Mouse (Mus musculus): ENCODE measurements around the gene Dtd1.
A peak's percentile ranks its signal among the peaks of the same experiment; 100 is the strongest.

The Dtd1 gene

DNA sequence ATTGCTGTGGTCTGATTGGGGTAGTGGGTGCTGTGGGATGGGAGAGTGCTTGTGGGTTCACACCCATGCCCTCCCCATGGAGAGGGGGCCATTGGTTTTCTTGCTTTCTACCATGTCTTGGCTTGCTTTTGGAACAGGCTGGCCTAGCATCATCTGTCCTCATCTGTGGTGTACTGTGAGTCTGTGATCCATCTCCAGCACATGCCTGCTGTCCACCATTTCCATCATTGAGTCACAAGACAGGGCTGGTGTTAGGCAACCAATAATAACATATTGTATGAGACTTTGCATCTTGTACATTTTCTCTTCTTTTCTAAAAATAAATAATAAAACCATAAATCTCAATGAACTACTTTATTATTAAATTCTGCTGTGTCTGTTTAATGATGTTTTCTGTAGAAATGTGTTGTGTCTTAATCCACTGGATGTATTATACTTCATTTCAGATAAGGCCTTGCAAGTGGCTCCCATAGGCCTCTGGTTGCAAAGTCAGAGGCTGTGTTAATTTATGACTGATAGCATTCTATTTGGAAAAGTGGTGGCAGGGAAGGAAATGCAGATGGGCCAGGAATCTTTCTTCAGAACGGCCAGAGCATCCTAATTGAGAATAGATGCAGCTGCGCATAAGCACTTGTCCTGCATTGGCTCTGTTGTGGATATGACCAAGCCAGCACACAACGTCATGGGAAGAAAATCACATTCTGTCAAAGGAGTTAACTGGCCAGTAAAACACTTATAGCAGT is 168.8 kb downstream of the Dtd1 start:
- DNase-seq (ENCODE audit: low spot score) = no peak

DNA sequence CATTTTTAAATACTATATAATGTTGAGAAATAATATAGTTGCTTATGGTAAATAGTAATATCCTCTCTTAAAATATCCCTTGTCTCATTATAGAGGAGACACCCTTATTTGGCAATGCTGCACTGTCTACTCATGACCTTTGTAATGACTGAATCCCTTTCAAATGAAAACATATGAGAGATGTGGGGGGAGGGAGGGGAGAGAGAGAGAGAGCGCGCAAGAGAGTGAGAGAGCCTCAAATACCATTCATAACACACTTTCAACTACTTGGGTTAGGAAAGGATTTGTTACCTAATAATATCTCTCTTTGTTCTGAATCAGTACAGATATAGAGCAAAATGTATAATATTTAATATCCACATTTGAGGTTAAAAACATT is 169.4 kb downstream of the Dtd1 start:
- peak; percentile 18 for DNase-seq (ENCODE audit: low spot score)

DNA sequence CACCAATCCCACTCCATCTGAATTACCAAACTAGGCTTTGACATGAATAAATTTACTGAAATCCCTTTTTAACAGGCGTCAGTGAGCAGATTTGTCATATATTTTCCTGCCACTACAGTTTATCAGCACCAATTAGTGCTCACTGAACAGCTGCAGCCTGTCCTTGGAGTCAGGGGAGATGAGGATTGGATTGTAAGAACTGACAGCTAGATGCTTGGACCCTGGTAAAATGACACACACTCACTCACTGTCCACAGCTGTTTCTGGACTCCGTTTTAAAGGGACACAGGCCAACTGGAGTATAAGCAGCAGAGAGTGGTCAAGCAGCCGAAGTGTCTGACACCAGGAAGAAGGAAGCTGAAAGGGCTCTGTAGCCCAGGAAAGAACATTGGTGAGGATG is 169.9 kb downstream of the Dtd1 start:
- peak; percentile 25 for DNase-seq (ENCODE audit: low spot score)

DNA sequence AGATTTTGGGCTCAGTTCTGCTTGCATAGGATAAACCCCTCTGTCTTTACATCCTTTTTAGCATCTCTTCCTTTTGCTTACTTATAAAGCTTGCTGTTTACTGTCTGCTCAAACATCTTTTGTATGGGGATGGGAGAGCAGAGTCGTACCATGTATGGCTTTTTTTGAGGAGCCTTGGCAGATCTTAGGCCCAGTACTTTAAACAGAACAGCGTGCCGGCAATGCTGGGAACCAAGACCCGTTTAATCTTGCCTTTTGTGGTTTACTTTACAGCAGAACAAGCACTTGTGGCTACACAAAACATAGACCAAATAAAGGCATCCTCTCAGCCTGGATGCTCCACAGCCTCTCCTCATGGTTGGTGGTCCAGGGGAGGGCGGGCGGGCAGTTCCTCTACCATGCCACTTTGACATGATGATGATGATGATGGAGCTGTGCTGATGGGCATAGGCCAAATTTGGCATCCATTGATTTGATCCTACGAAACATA is 170.8 kb downstream of the Dtd1 start:
- DNase-seq (ENCODE audit: low spot score) = no peak

DNA sequence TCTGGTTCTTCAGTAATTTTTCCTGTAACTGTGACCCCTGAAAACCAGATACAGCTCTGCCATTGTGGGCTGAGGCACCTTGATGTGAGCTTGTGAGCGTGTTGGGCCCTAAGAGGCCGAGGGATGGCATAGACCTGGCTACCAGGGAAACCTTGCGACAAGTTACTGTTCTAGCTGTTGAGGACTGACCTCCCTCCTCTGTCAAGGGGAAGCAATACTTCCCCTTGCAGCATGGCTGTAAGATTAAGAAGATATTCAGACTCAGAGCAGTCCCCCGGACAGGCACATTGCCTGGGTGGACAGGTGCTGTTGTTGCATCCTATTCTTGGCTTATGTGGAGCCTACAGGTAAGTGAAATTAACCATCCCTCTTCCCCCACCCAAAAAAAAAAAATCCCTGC is 172.1 kb downstream of the Dtd1 start:
- no peak for DNase-seq (ENCODE audit: low spot score)

DNA sequence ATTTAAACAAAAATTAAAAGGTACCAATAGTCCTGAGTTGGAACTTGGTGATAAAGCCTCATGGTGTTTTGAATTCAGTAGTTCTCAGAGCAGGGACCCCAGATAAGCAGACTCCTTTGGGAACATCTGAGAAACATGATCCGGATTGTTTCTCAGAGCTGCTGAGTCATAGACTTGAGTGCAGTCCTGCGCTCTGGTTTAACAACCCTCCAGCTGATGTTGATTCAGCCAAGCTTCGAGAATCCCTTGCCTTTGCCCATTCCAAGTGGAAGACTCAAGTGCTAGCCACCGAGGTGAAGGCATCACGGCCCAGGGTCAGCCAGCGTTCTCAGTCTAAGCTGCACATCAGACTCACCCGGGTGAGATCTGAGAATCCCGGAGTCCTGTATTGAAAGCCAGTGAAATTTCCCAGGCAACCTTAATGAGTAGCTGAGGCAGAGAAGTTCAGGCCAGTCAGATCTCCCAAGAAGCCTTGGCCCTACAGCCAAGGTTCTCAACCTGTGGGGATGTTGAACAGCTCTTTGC is 175.0 kb downstream of the Dtd1 start:
- DNase-seq (ENCODE audit: low spot score) = no peak

DNA sequence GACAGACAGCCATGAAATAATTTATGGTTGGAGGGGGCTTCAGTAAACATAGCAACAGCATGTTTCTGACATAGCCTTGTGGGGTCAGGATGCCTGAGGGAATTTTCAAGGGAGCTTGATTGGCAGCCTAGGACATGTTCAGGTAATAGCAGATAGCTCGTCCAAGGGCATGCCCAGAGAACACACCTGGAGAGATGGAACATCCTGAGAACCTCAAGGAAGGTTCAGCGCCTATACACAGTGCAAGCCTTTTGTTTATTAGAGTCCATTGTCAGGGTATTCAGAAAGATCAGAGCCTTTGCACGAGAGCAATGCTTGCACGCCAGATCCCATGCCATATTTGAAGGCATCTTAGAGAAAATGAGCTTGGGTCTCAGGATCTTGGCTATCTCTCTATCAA is 175.9 kb downstream of the Dtd1 start:
- DNase-seq (ENCODE audit: low spot score) = no peak

DNA sequence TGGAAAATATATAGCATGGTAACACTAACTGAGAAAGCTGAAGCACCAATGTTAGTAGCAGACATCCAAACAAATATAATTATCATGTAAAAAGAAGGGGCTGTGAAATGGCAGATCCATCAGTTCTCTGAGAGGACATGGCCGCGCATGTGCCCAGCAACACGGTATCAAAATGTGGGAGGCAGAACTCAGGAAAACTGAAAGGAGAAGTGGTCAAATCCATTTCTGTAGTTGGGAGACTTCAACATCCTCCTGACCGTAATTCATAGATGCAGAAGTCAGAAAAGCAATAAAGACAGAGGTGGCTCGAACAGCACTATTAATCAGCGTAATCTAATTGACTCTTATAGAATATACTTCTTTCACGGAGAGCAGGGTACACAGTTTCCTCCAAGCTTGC is 179.6 kb downstream of the Dtd1 start:
- no peak for DNase-seq (ENCODE audit: low spot score)

DNA sequence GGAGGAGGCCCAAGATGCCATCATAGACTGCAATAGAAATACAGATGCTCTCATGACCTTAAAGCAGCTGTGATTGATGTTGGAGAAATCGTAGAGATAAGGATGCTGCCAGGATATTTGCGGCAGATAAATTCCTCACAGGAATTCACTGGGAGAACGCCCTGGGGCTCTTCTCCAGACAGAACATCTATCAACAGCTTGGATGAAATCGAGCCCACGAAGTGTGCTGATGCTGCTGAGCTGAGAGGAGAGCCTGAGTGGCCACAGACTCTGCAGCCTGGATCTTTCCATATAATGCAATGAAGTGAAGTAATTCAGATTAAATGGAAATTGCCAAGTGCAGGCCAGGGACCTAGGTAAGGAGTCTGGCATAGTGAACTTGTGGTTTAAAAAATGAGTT is 181.0 kb downstream of the Dtd1 start:
- peak; percentile 18 for DNase-seq (ENCODE audit: low spot score)

DNA sequence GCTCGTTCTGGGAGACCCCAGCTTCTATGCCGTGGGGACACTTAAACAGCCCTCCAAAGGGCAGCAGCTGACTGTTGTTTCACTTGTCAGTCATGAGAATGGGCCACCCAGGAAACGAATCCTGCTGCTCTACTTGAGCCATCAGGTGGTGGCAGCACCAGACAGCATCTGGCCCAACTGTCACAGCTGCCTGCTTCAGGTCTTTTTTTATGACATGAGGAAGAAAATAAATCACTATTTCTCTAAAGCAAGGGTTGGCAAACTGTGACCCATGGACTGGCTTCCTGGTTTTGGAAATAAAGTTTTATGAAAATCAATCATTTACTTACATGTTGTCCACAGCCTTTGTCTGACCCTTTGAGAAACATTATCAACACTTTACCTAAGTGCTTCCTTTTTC is 182.2 kb downstream of the Dtd1 start:
- no peak for DNase-seq (ENCODE audit: low spot score)

DNA sequence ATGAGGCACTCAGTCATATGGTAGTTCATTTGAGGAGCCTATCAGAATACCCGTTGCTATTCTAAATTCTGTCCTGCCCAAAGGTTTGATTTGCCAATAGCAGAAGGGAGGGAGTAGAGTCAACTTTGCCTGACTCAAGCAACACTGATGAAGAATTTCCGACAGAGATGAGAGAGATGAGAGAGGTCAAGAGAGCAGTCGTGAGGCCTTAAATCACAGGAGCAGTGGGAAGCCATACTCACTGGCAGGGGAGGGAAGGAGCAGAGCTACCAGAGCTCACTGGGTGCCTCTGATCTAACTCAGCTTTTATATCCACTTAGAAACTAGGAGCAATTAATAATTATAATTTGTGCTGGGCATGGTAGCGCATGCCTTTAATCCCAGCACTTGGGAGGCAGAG is 182.8 kb downstream of the Dtd1 start:
- peak; percentile 21 for DNase-seq (ENCODE audit: low spot score)

DNA sequence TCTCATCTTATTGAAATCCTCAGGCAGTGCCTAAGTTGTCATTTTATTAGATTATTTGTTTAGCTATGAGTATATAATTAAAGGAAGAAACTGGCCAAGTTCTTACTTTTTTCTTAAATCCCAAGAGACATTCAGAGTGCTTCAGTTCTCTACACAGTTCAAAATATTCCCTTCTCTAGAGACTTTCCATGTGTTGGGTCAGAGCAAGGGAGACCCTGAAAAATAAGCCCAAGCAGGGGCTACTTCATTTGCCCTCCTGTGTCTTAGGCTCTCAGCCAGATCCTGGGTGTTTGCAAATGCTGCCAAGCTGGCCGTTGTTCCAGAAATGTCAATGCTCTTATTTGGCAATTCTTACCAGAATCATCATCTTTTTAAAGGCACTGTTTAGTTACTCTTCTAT is 183.5 kb downstream of the Dtd1 start:
- DNase-seq (ENCODE audit: low spot score) = no peak

DNA sequence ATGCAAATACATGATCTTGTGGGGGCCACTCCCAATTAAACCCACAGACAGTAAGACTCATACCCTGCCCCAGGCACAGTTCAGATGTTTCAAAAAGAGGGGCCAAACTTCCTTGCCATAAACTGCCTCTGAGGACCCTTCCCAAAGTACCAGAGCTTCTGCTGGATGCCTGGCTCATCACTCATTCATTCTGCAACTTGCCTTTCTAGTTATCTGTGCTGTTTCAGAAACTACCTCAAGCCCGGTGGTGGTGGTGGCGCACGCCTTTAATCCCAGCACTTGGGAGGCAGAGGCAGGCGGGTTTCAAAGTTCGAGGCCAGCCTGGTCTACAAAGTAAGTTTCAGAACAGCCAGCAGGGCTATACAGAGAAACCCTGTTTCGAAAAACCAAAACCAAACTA is 184.1 kb downstream of the Dtd1 start:
- DNase-seq (ENCODE audit: low spot score) = no peak

DNA sequence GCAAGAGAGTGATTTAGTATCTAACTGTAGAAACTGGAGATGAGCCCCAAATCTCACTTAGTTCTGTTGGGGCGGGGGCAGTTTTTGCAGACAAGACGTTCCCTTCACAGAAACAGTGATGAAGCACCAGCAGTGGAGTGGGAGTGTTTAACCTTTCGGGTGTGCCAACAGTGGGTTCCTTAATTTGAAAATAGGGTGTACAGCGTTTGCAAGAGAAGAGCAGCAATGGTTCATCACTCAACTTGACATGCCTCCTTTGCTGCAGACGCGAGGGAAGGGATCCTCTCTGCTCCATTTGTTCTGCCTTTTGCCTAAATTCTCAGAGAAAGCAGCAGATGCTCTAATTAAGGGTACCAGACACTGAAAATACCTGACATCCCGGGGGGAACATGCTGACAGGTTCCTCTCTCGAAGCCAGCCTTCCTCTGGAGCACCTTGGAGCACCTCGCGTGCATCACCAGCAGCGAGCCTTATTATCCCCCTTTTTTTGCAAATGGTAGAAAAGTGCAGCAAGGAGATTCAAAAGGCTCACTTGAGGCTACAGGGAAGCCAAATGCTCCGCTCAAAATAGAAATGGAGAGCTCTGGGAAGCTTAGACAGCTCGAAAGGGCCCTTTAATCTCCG is 192.1 kb downstream of the Dtd1 start:
- DNase-seq (ENCODE audit: low spot score) = no peak

DNA sequence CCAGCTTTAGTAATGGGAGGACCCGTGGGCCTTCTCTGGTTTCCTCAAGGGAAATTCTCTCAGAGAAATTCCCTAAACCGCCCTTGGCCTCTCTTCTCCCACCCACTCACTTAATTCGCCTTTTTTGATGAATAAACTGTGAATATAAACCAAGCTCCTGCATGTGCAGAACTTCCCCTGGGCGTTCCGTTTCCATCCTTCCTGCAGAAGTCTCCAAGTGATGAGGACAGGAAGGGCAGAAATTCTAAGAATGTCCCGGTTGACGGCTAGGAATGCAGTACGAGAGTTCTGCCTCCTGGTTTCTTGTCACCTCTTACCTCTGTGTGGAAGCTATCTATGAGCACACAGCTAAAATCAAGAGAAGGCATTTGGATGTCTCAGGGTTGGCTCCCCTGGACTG is 197.8 kb downstream of the Dtd1 start:
- no peak for DNase-seq (ENCODE audit: low spot score)

DNA sequence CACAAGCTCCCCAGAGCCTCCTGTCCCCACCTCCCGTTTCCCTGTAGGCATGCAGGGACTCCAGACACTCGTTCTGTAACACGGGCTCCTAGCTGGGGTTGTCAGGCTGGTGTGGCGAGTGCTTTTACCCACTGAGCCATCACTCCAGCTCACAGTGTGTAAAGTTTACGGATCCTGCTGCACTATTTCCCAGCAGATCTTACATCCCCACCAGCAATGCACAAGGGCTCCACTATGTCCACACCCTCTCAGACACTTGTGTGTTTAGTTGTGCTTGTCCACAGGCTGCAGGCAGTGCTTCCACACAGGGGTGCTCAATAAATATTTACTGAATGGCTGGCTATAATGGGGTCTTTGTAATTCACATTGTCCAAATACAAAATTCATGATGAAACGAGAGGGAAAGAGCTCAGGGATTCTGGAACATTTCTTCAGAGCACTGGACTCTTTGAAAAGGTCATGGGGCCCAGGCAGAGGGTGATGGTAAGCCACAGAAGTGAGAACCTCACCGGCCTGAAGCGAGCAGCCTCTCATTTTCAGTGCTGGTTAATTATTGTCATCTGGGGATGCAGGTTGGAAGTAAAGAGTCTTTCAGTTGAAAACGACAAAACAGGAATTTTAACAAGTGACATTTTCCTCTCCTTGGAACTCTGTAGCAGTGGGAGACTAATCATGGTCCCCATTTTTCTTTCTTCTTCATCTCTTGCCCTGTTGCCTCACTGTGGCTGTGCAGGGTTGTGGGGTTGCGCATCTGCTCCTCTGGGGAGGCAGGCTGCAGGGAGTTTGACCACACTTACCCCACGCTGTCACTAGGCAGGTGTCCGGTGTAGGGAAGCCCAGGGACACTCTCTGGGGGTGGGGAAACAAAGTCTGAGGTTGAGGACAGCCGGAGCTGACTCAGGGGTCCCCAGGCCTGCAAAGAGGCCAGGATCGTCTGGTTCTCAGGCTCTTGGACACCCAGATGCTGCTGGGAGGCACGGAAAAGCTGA is 208.4 kb downstream of the Dtd1 start:
- DNase-seq (ENCODE audit: low spot score) = peak; percentile 3
